Mouse (Mus musculus) mouse trophoblast stem cell (cell line): ENCODE data around the gene Spc24.

Experiments
- in situ Hi-C, 2 experiments: fragments of 300-500 bp; cut with MseI, MboI; formaldehyde crosslinking; loops; 2 replicates in 1 of 2; 3 replicates in 1 of 2; pipeline ENCODE4 v1.15.1; 2025

The Spc24 gene

GRCm38 (mm10) chr9:21715298-21715697 lies 44.8 kb downstream of the Spc24 start:
- in situ Hi-C loops = no loop called here

GRCm38 (mm10) chr9:21709340-21709739 lies 50.8 kb downstream of the Spc24 start:
- in situ Hi-C loops = no loop called here

GRCm38 (mm10) chr9:21706586-21707265 lies 53.4 kb downstream of the Spc24 start:
- in situ Hi-C loops = no loop called here

GRCm38 (mm10) chr9:21706085-21706484 lies 54.0 kb downstream of the Spc24 start:
- in situ Hi-C loops = no loop called here
